Mouse (Mus musculus): ENCODE data around the gene Fam84b. TPM values are rescaled to one million over a fixed set of nuclear protein-coding genes. Genes with fewer than 3 reads are reported as not detected.
A peak's percentile ranks its signal among the peaks of the same experiment; 100 is the strongest.

The Fam84b gene
- polyA plus RNA-seq, 1 experiment from 2014 or later, result 9.1 TPM

- DNase-seq, result no peak
- H3K9ac ChIP-seq (replicated peaks; ENCODE audit: low read length), result peak overlapping the region; percentile 69
- peak overlapping the region; percentile 100 for H3K4me2 ChIP-seq (ENCODE audit: low read length)
- H3K4me3 ChIP-seq (replicated peaks; ENCODE audit: low read depth, low read length), result peak overlapping the region; percentile 76
- no peak for ATAC-seq (ENCODE audit: low FRiP score, low TSS enrichment)
- peaks cover 8% of the 10 kb centered on the region; the same call in 1 of the 2 replicates for H3K27me3 ChIP-seq (ENCODE audit: control insufficient read depth, insufficient read depth, low read length)
- peak overlapping the region; percentile 60 for H3K27ac ChIP-seq (replicated peaks; ENCODE audit: low read depth, low read length)
- no peaks in the 10 kb centered on the region for H3K9me3 ChIP-seq (ENCODE audit: control insufficient read depth, low read length)
- H3K36me3 ChIP-seq (ENCODE audit: control insufficient read depth, insufficient read depth, low read length), result no peaks in the 10 kb centered on the region
- WGBS, result 0% methylated on average over 24 of the region's 24 CpGs
- H3K4me1 ChIP-seq (ENCODE audit: control insufficient read depth, insufficient read depth, low read length), result peaks cover 19% of the 10 kb centered on the region
These were observed 30.0 kb downstream of the Fam84b start for GRCm38 (mm10) chr15:60823620-60823869.

DNA sequence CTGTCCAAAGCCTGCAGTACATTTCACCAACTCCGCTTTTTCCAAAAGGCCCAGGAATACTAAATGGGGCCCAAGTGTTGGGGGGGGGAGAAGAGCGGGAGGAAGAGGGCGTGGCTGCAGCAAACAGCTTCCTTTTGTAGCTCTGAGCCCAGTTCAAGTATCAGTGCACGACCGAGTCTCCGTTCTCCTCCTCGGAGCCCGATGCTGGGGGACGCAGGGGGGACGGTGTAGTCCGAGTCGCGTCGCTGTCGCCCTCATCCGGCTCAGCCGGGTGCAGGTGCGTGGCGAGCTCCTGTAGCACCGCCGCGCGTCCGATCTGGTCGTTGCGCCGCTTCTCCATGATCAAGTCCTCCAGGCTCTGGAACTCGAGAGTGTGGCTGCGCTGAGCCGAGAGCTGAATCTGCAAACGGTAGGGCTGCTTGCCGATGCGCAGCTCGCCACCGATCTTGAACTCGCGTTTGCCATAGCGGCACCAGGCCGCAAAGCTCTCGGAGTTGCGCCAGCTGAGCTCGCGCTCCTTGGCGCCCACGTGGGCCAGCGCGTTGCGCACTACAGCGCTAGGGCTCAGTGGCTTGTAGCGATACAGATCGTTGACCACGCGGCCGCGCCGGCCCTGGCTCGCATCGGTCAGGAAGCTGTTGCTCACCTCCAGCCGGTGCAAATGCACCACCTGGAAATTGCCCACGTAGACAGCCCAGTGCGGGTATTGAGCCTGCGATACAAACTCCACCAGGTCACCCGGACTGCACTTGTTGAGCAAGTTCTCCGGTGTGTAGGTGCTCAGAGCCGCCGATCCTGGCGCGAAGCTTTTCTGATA is 30.6 kb downstream of the Fam84b start:
- peak overlapping the region; percentile 76 for H3K4me3 ChIP-seq (replicated peaks; ENCODE audit: low read depth, low read length)
- H3K27me3 ChIP-seq (ENCODE audit: control insufficient read depth, insufficient read depth, low read length), result peaks cover 8% of the 10 kb centered on the region; the same call in 1 of the 2 replicates
- H3K27ac ChIP-seq (replicated peaks; ENCODE audit: low read depth, low read length), result peak overlapping the region; percentile 60
- peaks cover 19% of the 10 kb centered on the region for H3K4me1 ChIP-seq (ENCODE audit: control insufficient read depth, insufficient read depth, low read length)
- peak overlapping the region; percentile 100 for H3K4me2 ChIP-seq (ENCODE audit: low read length)
- under 1% methylated on average over 68 of the region's 68 CpGs for WGBS
- peak overlapping the region; percentile 69 for H3K9ac ChIP-seq (replicated peaks; ENCODE audit: low read length)
- H3K36me3 ChIP-seq (ENCODE audit: control insufficient read depth, insufficient read depth, low read length), result no peaks in the 10 kb centered on the region
- peak; percentile 87 for DNase-seq
- peak; percentile 81 for ATAC-seq (ENCODE audit: low FRiP score, low TSS enrichment)
- H3K9me3 ChIP-seq (ENCODE audit: control insufficient read depth, low read length), result no peaks in the 10 kb centered on the region

GRCm38 (mm10) chr15:60822101-60822802 is 31.3 kb downstream of the Fam84b start:
- ATAC-seq (ENCODE audit: low FRiP score, low TSS enrichment) (no peak; the same call in 1 of the 2 replicates), DNase-seq (peak; percentile 61)
- Histone ChIP-seq H3K27me3 (ENCODE audit: control insufficient read depth, insufficient read depth, low read length) (peaks cover 8% of the 10 kb centered on the region; the same call in 1 of the 2 replicates), H3K9ac (replicated peaks; ENCODE audit: low read length) (peak overlapping the region; percentile 69), H3K36me3 (ENCODE audit: control insufficient read depth, insufficient read depth, low read length) (no peaks in the 10 kb centered on the region), H3K4me2 (ENCODE audit: low read length) (peak overlapping the region; percentile 100), H3K4me3 (replicated peaks; ENCODE audit: low read depth, low read length) (peak overlapping the region; percentile 76), H3K9me3 (ENCODE audit: control insufficient read depth, low read length) (no peaks in the 10 kb centered on the region), H3K27ac (replicated peaks; ENCODE audit: low read depth, low read length) (peak overlapping the region; percentile 60), H3K4me1 (ENCODE audit: control insufficient read depth, insufficient read depth, low read length) (peaks cover 19% of the 10 kb centered on the region)
- 4% methylated on average over 10 of the region's 10 CpGs for WGBS

GRCm38 (mm10) chr15:60818500-60818899 is 35.1 kb downstream of the Fam84b start:
- WGBS, result 82% methylated on average over 1 of the region's 1 CpGs
- Histone ChIP-seq H3K4me2 (ENCODE audit: low read length) (no peak overlapping the region), H3K27ac (replicated peaks; ENCODE audit: low read depth, low read length) (no peak overlapping the region), H3K9me3 (ENCODE audit: control insufficient read depth, low read length) (no peaks in the 10 kb centered on the region), H3K36me3 (ENCODE audit: control insufficient read depth, insufficient read depth, low read length) (no peaks in the 10 kb centered on the region), H3K27me3 (ENCODE audit: control insufficient read depth, insufficient read depth, low read length) (no peaks in the 10 kb centered on the region), H3K4me1 (ENCODE audit: control insufficient read depth, insufficient read depth, low read length) (peaks cover 12% of the 10 kb centered on the region; the same call in 1 of the 2 replicates), H3K9ac (replicated peaks; ENCODE audit: low read length) (no peak overlapping the region), H3K4me3 (replicated peaks; ENCODE audit: low read depth, low read length) (no peak overlapping the region)
- no peak for DNase-seq
- no peak for ATAC-seq (ENCODE audit: low FRiP score, low TSS enrichment)

- Histone ChIP-seq H3K27me3 (ENCODE audit: control insufficient read depth, insufficient read depth, low read length) (no peaks in the 10 kb centered on the region), H3K27ac (replicated peaks; ENCODE audit: low read depth, low read length) (no peak overlapping the region), H3K36me3 (ENCODE audit: control insufficient read depth, insufficient read depth, low read length) (no peaks in the 10 kb centered on the region), H3K9ac (replicated peaks; ENCODE audit: low read length) (no peak overlapping the region), H3K9me3 (ENCODE audit: control insufficient read depth, low read length) (no peaks in the 10 kb centered on the region), H3K4me3 (replicated peaks; ENCODE audit: low read depth, low read length) (no peak overlapping the region), H3K4me2 (ENCODE audit: low read length) (no peak overlapping the region), H3K4me1 (ENCODE audit: control insufficient read depth, insufficient read depth, low read length) (0 out of 2 replicates have a peak, but pooled peaks cover 1% of the 10 kb centered on the region)
- ATAC-seq (ENCODE audit: low FRiP score, low TSS enrichment), result no peak
- no peak for DNase-seq
- WGBS, result 20% methylated on average over 1 of the region's 1 CpGs
These were observed 37.1 kb downstream of the Fam84b start for GRCm38 (mm10) chr15:60816478-60816877.

- Histone ChIP-seq H3K9me3 (ENCODE audit: control insufficient read depth, low read length) (no peaks in the 10 kb centered on the region), H3K27me3 (ENCODE audit: control insufficient read depth, insufficient read depth, low read length) (no peaks in the 10 kb centered on the region), H3K36me3 (ENCODE audit: control insufficient read depth, insufficient read depth, low read length) (no peaks in the 10 kb centered on the region), H3K4me2 (ENCODE audit: low read length) (no peak overlapping the region), H3K27ac (replicated peaks; ENCODE audit: low read depth, low read length) (no peak overlapping the region), H3K4me1 (ENCODE audit: control insufficient read depth, insufficient read depth, low read length) (no peaks in the 10 kb centered on the region), H3K9ac (replicated peaks; ENCODE audit: low read length) (no peak overlapping the region), H3K4me3 (replicated peaks; ENCODE audit: low read depth, low read length) (no peak overlapping the region)
- no peak for ATAC-seq (ENCODE audit: low FRiP score, low TSS enrichment)
- WGBS, result 88% methylated on average over 3 of the region's 3 CpGs
- no peak for DNase-seq
These were observed 39.0 kb downstream of the Fam84b start for GRCm38 (mm10) chr15:60814542-60814941.

- Histone ChIP-seq H3K4me3 (replicated peaks; ENCODE audit: low read depth, low read length) (no peak overlapping the region), H3K4me1 (ENCODE audit: control insufficient read depth, insufficient read depth, low read length) (no peaks in the 10 kb centered on the region), H3K9me3 (ENCODE audit: control insufficient read depth, low read length) (no peaks in the 10 kb centered on the region), H3K27me3 (ENCODE audit: control insufficient read depth, insufficient read depth, low read length) (no peaks in the 10 kb centered on the region), H3K9ac (replicated peaks; ENCODE audit: low read length) (no peak overlapping the region), H3K4me2 (ENCODE audit: low read length) (no peak overlapping the region), H3K27ac (replicated peaks; ENCODE audit: low read depth, low read length) (no peak overlapping the region), H3K36me3 (ENCODE audit: control insufficient read depth, insufficient read depth, low read length) (no peaks in the 10 kb centered on the region)
- ATAC-seq (ENCODE audit: low FRiP score, low TSS enrichment) (no peak), DNase-seq (no peak)
These were observed 60.4 kb downstream of the Fam84b start for GRCm38 (mm10) chr15:60793041-60793673.

DNA sequence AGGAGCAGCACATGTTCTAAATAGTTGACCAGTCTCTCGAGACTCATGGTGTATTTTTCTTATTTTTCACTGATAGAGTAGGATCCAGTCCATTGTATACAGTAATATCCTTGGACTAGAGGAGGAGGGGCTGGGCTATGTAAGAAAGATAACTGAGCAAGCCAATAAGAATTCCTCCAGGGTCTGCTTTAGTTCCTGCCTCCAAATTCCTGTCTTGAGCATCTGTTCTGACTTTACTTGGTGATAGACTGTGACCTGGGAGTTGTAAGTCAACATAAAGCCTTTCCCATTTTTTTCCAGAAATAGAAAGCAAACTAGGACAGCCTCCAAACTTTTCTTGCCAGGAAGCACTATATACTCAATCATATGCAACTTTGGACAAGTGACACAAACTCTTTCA is 64.5 kb downstream of the Fam84b start:
- Histone ChIP-seq H3K4me2 (ENCODE audit: low read length) (no peak overlapping the region), H3K27me3 (ENCODE audit: control insufficient read depth, insufficient read depth, low read length) (no peaks in the 10 kb centered on the region), H3K9ac (replicated peaks; ENCODE audit: low read length) (no peak overlapping the region), H3K27ac (replicated peaks; ENCODE audit: low read depth, low read length) (no peak overlapping the region), H3K4me1 (ENCODE audit: control insufficient read depth, insufficient read depth, low read length) (no peaks in the 10 kb centered on the region), H3K36me3 (ENCODE audit: control insufficient read depth, insufficient read depth, low read length) (no peaks in the 10 kb centered on the region), H3K9me3 (ENCODE audit: control insufficient read depth, low read length) (no peaks in the 10 kb centered on the region), H3K4me3 (replicated peaks; ENCODE audit: low read depth, low read length) (no peak overlapping the region)
- ATAC-seq (ENCODE audit: low FRiP score, low TSS enrichment) (no peak), DNase-seq (no peak)
- 77% methylated on average over 1 of the region's 1 CpGs for WGBS
